Mouse (Mus musculus): Measurements from ENCODE around the gene Ldhc. TPM values are rescaled to one million over a fixed set of nuclear protein-coding genes. Genes with fewer than 3 reads are reported as not detected.

Ldhc gene
- polyA plus RNA-seq, 1 experiment from 2014 or later, result not detected

GRCm38 (mm10) chr7:46833670-46834255, 27.2 kb upstream of the Ldhc start:
- H3K4me3 ChIP-seq, result no peak overlapping the region
- no peaks in the 10 kb centered on the region for H3K9me3 ChIP-seq
- no peak overlapping the region for H3K4me2 ChIP-seq
- H3K4me1 ChIP-seq, result peaks cover 45% of the 10 kb centered on the region
- H3K27me3 ChIP-seq (replicated peaks), result no peaks in the 10 kb centered on the region
- H3K27ac ChIP-seq (replicated peaks), result no peak overlapping the region
- H3K36me3 ChIP-seq, result no peaks in the 10 kb centered on the region
- no peak overlapping the region for H3K9ac ChIP-seq
- 80% methylated on average over 7 of the region's 7 CpGs for WGBS
- ATAC-seq (ENCODE audit: extremely low read depth, insufficient number of reproducible peaks, low FRiP score, low TSS enrichment), result no peak

GRCm38 (mm10) chr7:46834994-46835610, 25.9 kb upstream of the Ldhc start:
- ATAC-seq (ENCODE audit: extremely low read depth, insufficient number of reproducible peaks, low FRiP score, low TSS enrichment), result no peak
- Histone ChIP-seq H3K9ac (no peak overlapping the region), H3K9me3 (no peaks in the 10 kb centered on the region), H3K4me2 (no peak overlapping the region), H3K27ac (replicated peaks) (no peak overlapping the region), H3K36me3 (no peaks in the 10 kb centered on the region), H3K27me3 (replicated peaks) (no peaks in the 10 kb centered on the region), H3K4me3 (no peak overlapping the region), H3K4me1 (peaks cover 54% of the 10 kb centered on the region)
- WGBS, result 44% methylated on average over 12 of the region's 14 CpGs

GRCm38 (mm10) chr7:46836357-46836756, 24.6 kb upstream of the Ldhc start:
- Histone ChIP-seq H3K4me1 (peaks cover 47% of the 10 kb centered on the region), H3K36me3 (no peaks in the 10 kb centered on the region), H3K4me3 (no peak overlapping the region), H3K9me3 (no peaks in the 10 kb centered on the region), H3K4me2 (no peak overlapping the region), H3K9ac (no peak overlapping the region), H3K27me3 (replicated peaks) (no peaks in the 10 kb centered on the region), H3K27ac (replicated peaks) (no peak overlapping the region)
- 64% methylated on average over 5 of the region's 5 CpGs for WGBS
- ATAC-seq (ENCODE audit: extremely low read depth, insufficient number of reproducible peaks, low FRiP score, low TSS enrichment), result no peak

GRCm38 (mm10) chr7:46837073-46837472, 23.9 kb upstream of the Ldhc start:
- Histone ChIP-seq H3K4me2 (no peak overlapping the region), H3K9ac (no peak overlapping the region), H3K27me3 (replicated peaks) (no peaks in the 10 kb centered on the region), H3K36me3 (no peaks in the 10 kb centered on the region), H3K4me3 (no peak overlapping the region), H3K27ac (replicated peaks) (no peak overlapping the region), H3K9me3 (no peaks in the 10 kb centered on the region), H3K4me1 (peaks cover 45% of the 10 kb centered on the region)
- no peak for ATAC-seq (ENCODE audit: extremely low read depth, insufficient number of reproducible peaks, low FRiP score, low TSS enrichment)
- WGBS, result 72% methylated on average over 5 of the region's 5 CpGs

- H3K9ac ChIP-seq, result peak overlapping the region; percentile 54
- peaks cover 44% of the 10 kb centered on the region for H3K4me1 ChIP-seq
- no peaks in the 10 kb centered on the region for H3K36me3 ChIP-seq
- peak overlapping the region; percentile 48 for H3K4me2 ChIP-seq
- H3K27ac ChIP-seq (replicated peaks), result peak overlapping the region; percentile 85
- H3K9me3 ChIP-seq, result no peaks in the 10 kb centered on the region
- 0 out of 2 replicates have a peak, but pooled peaks cover 5% of the 10 kb centered on the region for H3K27me3 ChIP-seq (replicated peaks)
- 9% methylated on average over 9 of the region's 9 CpGs for WGBS
- no peak overlapping the region for H3K4me3 ChIP-seq
- ATAC-seq (ENCODE audit: extremely low read depth, insufficient number of reproducible peaks, low FRiP score, low TSS enrichment), result peak; percentile 22; the same call in 1 of the 2 replicates
These were observed 22.8 kb upstream of the Ldhc start for GRCm38 (mm10) chr7:46838104-46838671.

GRCm38 (mm10) chr7:46838891-46839302, 22.1 kb upstream of the Ldhc start:
- no peak for ATAC-seq (ENCODE audit: extremely low read depth, insufficient number of reproducible peaks, low FRiP score, low TSS enrichment)
- Histone ChIP-seq H3K27ac (replicated peaks) (peak overlapping the region; percentile 85), H3K36me3 (no peaks in the 10 kb centered on the region), H3K4me1 (peaks cover 37% of the 10 kb centered on the region), H3K4me3 (no peak overlapping the region), H3K4me2 (peak overlapping the region; percentile 48), H3K27me3 (replicated peaks) (0 out of 2 replicates have a peak, but pooled peaks cover 6% of the 10 kb centered on the region), H3K9ac (no peak overlapping the region), H3K9me3 (no peaks in the 10 kb centered on the region)
- WGBS, result 19% methylated on average over 8 of the region's 8 CpGs

- Histone ChIP-seq H3K4me2 (peak overlapping the region; percentile 48; the same call in 1 of the 2 replicates), H3K4me3 (no peak overlapping the region)
These were observed 21.6 kb upstream of the Ldhc start for GRCm38 (mm10) chr7:46839446-46839845.

GRCm38 (mm10) chr7:46839861-46840260, 21.1 kb upstream of the Ldhc start:
- H3K36me3 ChIP-seq, result no peaks in the 10 kb centered on the region
- no peak overlapping the region for H3K9ac ChIP-seq
- ATAC-seq (ENCODE audit: extremely low read depth, insufficient number of reproducible peaks, low FRiP score, low TSS enrichment), result no peak
- 70% methylated on average over 5 of the region's 5 CpGs for WGBS
- H3K9me3 ChIP-seq, result no peaks in the 10 kb centered on the region
- no peak overlapping the region for H3K4me3 ChIP-seq
- peaks cover 43% of the 10 kb centered on the region for H3K4me1 ChIP-seq
- H3K27ac ChIP-seq (replicated peaks), result 0 out of 2 replicates have a peak overlapping the region, but pooled peaks have one; percentile 85
- H3K27me3 ChIP-seq (replicated peaks), result 0 out of 2 replicates have a peak, but pooled peaks cover 6% of the 10 kb centered on the region
- H3K4me2 ChIP-seq, result no peak overlapping the region

More at GRCm38 (mm10) chr7:46839446-46839845, 21.6 kb upstream of the Ldhc start:
- no peak for ATAC-seq (ENCODE audit: extremely low read depth, insufficient number of reproducible peaks, low FRiP score, low TSS enrichment)
- H3K9ac ChIP-seq, result no peak overlapping the region
- H3K4me1 ChIP-seq, result peaks cover 39% of the 10 kb centered on the region
- H3K27ac ChIP-seq (replicated peaks), result peak overlapping the region; percentile 85; the same call in 1 of the 2 replicates
- 0 out of 2 replicates have a peak, but pooled peaks cover 6% of the 10 kb centered on the region for H3K27me3 ChIP-seq (replicated peaks)
- WGBS, result 27% methylated on average over 7 of the region's 7 CpGs
- no peaks in the 10 kb centered on the region for H3K36me3 ChIP-seq
- no peaks in the 10 kb centered on the region for H3K9me3 ChIP-seq

GRCm38 (mm10) chr7:46840326-46840725, 20.7 kb upstream of the Ldhc start:
- Histone ChIP-seq H3K4me3 (no peak overlapping the region), H3K9ac (no peak overlapping the region), H3K4me1 (peaks cover 48% of the 10 kb centered on the region), H3K9me3 (no peaks in the 10 kb centered on the region), H3K4me2 (no peak overlapping the region), H3K27ac (replicated peaks) (no peak overlapping the region), H3K27me3 (replicated peaks) (0 out of 2 replicates have a peak, but pooled peaks cover 6% of the 10 kb centered on the region), H3K36me3 (no peaks in the 10 kb centered on the region)
- no peak for ATAC-seq (ENCODE audit: extremely low read depth, insufficient number of reproducible peaks, low FRiP score, low TSS enrichment)
- WGBS, result 53% methylated on average over 4 of the region's 4 CpGs

GRCm38 (mm10) chr7:46840787-46841525, 20.0 kb upstream of the Ldhc start, which contains the start of gene Ldha:
TSS of gene Ldha (plus strand) at chr7:46841475.
- Histone ChIP-seq H3K27ac (replicated peaks) (no peak within 1 kb of the TSS), H3K9ac (no peak within 1 kb of the TSS), H3K4me1 (peaks cover 49% of the 10 kb centered on the region), H3K27me3 (replicated peaks) (0 out of 2 replicates have a peak, but pooled peaks cover 6% of the 10 kb centered on the region), H3K36me3 (no peaks in the 10 kb centered on the region), H3K4me2 (no peak within 1 kb of the TSS), H3K9me3 (no peaks in the 10 kb centered on the region), H3K4me3 (no peak within 1 kb of the TSS)
- WGBS, result 34% methylated on average over 6 of the region's 6 CpGs
- ATAC-seq (ENCODE audit: extremely low read depth, insufficient number of reproducible peaks, low FRiP score, low TSS enrichment), result no peak

GRCm38 (mm10) chr7:46842278-46842677, 18.7 kb upstream of the Ldhc start:
- Histone ChIP-seq H3K27me3 (replicated peaks) (0 out of 2 replicates have a peak, but pooled peaks cover 6% of the 10 kb centered on the region), H3K9me3 (no peaks in the 10 kb centered on the region), H3K4me1 (peaks cover 54% of the 10 kb centered on the region), H3K27ac (replicated peaks) (no peak overlapping the region), H3K4me3 (no peak overlapping the region), H3K4me2 (no peak overlapping the region), H3K36me3 (no peaks in the 10 kb centered on the region; the same call in 1 of the 2 replicates), H3K9ac (no peak overlapping the region)
- ATAC-seq (ENCODE audit: extremely low read depth, insufficient number of reproducible peaks, low FRiP score, low TSS enrichment), result no peak
- 37% methylated on average over 5 of the region's 5 CpGs for WGBS

Data from heart, embryonic 13.5 days (tissue).